Mouse (Mus musculus): ENCODE data around the gene Ggact. TPM values are rescaled to one million over a fixed set of nuclear protein-coding genes. Genes with fewer than 3 reads are reported as not detected.
A peak's percentile ranks its signal among the peaks of the same experiment; 100 is the strongest.

Gene Ggact
- polyA plus RNA-seq, 1 experiment, result 151 TPM

DNA sequence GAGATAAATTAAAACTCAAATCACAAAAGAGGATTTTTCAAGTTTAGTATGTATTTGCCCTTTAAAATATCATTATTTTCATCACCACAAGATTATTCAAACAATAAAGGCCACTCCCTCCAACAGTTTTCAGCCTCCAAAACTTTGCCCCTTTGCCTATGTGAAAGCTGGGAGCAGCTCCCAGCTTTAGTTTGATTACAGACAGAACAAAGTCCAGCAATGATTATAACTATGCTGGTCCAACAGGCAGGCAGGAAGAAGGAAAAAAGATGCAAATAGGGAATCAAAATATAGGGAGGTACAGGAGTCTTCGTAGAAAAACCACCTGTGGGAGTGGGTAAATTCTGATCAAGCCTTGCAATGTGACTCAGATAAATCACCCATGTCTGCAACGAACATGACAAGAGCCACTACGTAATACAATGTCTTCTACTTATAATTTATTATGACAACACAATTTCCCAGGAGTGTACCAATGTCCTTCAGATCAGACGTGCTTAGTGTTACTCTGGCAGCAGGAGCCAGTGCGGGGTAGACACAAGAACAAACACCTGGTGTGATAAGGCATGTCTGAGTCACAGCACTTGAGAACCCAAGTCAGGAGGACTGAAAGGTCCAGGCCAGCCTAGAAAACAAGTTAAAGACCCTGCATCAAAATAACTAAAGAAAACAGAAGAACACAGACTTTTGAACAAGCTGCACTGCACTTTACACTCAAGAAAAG lies 4.0 kb downstream of the Ggact start:
- Histone ChIP-seq H3K27me3 (ENCODE audit: control insufficient read depth, insufficient read depth, low read length) (no peaks in the 10 kb centered on the region), H3K36me3 (ENCODE audit: control insufficient read depth, insufficient read depth, low read length) (0 out of 2 replicates have a peak, but pooled peaks cover 2% of the 10 kb centered on the region), H3K4me3 (ENCODE audit: low read depth, low read length) (no peak overlapping the region), H3K27ac (ENCODE audit: insufficient read depth, low read depth, low read length) (peak overlapping the region; percentile 98), H3K4me1 (ENCODE audit: control insufficient read depth, insufficient read depth, insufficient read length, low read length) (peaks cover 22% of the 10 kb centered on the region; the same call in 1 of the 2 replicates)
- WGBS, result 26% methylated on average over 5 of the region's 5 CpGs
- TF ChIP-seq CTCF (IDR thresholded peaks at IDR 0.05; ENCODE audit: extremely low read depth, insufficient read length, insufficient replicate concordance, low read depth, low read length) (no peak), POLR2A (IDR thresholded peaks at IDR 0.05; ENCODE audit: low read depth, low read length) (no peak)

- 58% methylated on average over 4 of the region's 4 CpGs for WGBS
- no peak overlapping the region for H3K4me3 ChIP-seq (ENCODE audit: low read depth, low read length)
- peak overlapping the region; percentile 68; the same call in 1 of the 2 replicates for H3K27ac ChIP-seq (ENCODE audit: insufficient read depth, low read depth, low read length)
- TF ChIP-seq POLR2A (IDR thresholded peaks at IDR 0.05; ENCODE audit: low read depth, low read length) (no peak), CTCF (IDR thresholded peaks at IDR 0.05; ENCODE audit: extremely low read depth, insufficient read length, insufficient replicate concordance, low read depth, low read length) (no peak)
- peaks cover 24% of the 10 kb centered on the region for H3K4me1 ChIP-seq (ENCODE audit: control insufficient read depth, insufficient read depth, insufficient read length, low read length)
- H3K27me3 ChIP-seq (ENCODE audit: control insufficient read depth, insufficient read depth, low read length), result no peaks in the 10 kb centered on the region
- peaks cover 3% of the 10 kb centered on the region; the same call in 1 of the 2 replicates for H3K36me3 ChIP-seq (ENCODE audit: control insufficient read depth, insufficient read depth, low read length)
These were observed 5.5 kb downstream of the Ggact start for GRCm38 (mm10) chr14:122908075-122908474.

DNA sequence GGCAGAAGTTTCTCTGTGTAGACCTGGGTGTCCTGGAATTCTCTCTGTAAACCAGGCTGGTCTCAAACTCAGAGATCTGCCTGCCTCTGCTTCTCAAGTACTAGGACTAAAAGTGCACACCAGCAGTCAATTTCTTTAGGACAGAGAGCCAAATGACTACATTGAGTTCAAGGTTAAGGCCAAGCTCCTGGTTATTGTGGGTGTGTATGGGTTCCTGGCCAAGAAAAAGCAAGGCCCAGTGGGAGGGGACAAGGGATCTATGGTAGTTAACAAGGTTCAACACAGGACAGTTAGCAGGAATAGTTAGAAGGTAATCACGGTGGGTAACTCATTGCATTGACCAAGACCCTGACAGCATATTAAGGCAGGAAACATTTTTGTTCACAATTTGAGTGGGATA lies 8.6 kb downstream of the Ggact start:
- Histone ChIP-seq H3K27ac (ENCODE audit: insufficient read depth, low read depth, low read length) (peak overlapping the region; percentile 75), H3K4me1 (ENCODE audit: control insufficient read depth, insufficient read depth, insufficient read length, low read length) (peaks cover 34% of the 10 kb centered on the region), H3K36me3 (ENCODE audit: control insufficient read depth, insufficient read depth, low read length) (peaks cover 4% of the 10 kb centered on the region; the same call in 1 of the 2 replicates), H3K27me3 (ENCODE audit: control insufficient read depth, insufficient read depth, low read length) (no peaks in the 10 kb centered on the region), H3K4me3 (ENCODE audit: low read depth, low read length) (no peak overlapping the region)
- WGBS, result 34% methylated on average over 1 of the region's 1 CpGs
- TF ChIP-seq POLR2A (IDR thresholded peaks at IDR 0.05; ENCODE audit: low read depth, low read length), result no peak
- TF ChIP-seq CTCF (IDR thresholded peaks at IDR 0.05; ENCODE audit: extremely low read depth, insufficient read length, insufficient replicate concordance, low read depth, low read length), result no peak

DNA sequence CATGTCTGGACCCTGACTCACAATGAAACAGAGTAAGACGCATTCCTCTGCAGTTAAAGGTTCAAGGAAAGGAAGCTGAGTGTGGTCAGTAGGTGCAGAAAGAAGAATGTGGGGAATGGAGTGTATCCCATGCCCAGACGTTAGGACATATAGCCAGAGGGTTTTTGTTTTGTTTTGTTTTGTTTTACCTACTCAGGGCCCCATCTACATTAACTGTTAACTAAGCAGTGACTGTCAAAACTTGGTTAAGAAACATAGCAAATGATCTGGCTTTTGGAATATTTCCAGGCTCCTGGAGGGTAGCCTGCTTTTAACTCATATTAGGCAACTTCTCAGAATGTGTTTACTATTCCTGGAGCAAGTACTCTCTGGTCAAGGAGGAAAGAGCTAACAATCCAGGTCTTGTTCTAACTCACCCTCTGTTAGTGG lies 9.6 kb downstream of the Ggact start:
- Histone ChIP-seq H3K4me3 (ENCODE audit: low read depth, low read length) (no peak overlapping the region), H3K27me3 (ENCODE audit: control insufficient read depth, insufficient read depth, low read length) (no peaks in the 10 kb centered on the region), H3K36me3 (ENCODE audit: control insufficient read depth, insufficient read depth, low read length) (peaks cover 9% of the 10 kb centered on the region), H3K4me1 (ENCODE audit: control insufficient read depth, insufficient read depth, insufficient read length, low read length) (peaks cover 34% of the 10 kb centered on the region), H3K27ac (ENCODE audit: insufficient read depth, low read depth, low read length) (peak overlapping the region; percentile 42; the same call in 1 of the 2 replicates)
- WGBS, result 43% methylated on average over 2 of the region's 2 CpGs
- TF ChIP-seq POLR2A (IDR thresholded peaks at IDR 0.05; ENCODE audit: low read depth, low read length) (no peak), CTCF (IDR thresholded peaks at IDR 0.05; ENCODE audit: extremely low read depth, insufficient read length, insufficient replicate concordance, low read depth, low read length) (no peak)

DNA sequence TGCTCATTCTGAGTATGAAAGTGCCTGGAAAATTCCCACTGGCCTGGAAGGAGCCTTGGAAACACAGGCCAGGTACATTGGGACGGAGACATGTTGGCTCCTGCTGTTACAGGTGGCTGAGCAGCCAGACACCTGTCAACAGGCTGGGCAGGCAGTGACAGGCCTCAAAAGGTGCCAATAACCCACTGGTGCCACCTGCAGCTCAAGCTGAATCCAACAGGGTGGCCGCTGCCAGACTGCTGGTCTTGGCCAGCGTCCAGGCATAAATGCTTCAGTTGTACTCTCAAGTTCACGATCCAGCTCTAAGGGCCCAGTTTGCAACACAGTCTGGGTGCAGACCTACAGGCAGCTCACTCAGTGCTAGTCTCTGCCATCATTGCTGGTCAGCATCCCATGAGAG lies 10.7 kb downstream of the Ggact start:
- peak overlapping the region; percentile 78 for H3K27ac ChIP-seq (ENCODE audit: insufficient read depth, low read depth, low read length)
- H3K4me3 ChIP-seq (ENCODE audit: low read depth, low read length), result no peak overlapping the region
- no peak for TF ChIP-seq POLR2A (IDR thresholded peaks at IDR 0.05; ENCODE audit: low read depth, low read length)
- TF ChIP-seq CTCF (IDR thresholded peaks at IDR 0.05; ENCODE audit: extremely low read depth, insufficient read length, insufficient replicate concordance, low read depth, low read length), result peak; percentile 55; the same call in 1 of the 2 replicates
- H3K4me1 ChIP-seq (ENCODE audit: control insufficient read depth, insufficient read depth, insufficient read length, low read length), result peaks cover 28% of the 10 kb centered on the region
- H3K27me3 ChIP-seq (ENCODE audit: control insufficient read depth, insufficient read depth, low read length), result no peaks in the 10 kb centered on the region
- WGBS, result 26% methylated on average over 4 of the region's 4 CpGs
- peaks cover 9% of the 10 kb centered on the region for H3K36me3 ChIP-seq (ENCODE audit: control insufficient read depth, insufficient read depth, low read length)

DNA sequence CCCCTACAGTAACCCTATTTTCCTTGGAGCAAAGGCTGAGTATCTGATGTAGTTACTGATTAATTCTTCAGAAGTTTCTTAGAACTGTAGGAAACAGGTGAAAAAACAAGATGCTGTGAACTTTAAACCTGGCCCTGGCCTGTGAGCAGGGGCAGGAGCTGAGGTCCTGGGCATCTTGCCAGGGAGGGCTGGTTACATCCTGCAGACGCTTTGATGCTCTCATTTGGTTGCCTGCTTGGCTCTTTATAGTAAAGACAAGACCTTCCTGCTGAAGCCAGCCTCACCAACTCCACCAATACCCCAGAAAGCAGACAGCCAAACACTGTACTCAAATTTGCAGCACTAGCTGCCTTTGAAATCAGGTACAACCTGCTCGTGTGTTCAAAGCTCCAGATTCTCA lies 11.4 kb downstream of the Ggact start:
- Histone ChIP-seq H3K4me1 (ENCODE audit: control insufficient read depth, insufficient read depth, insufficient read length, low read length) (peaks cover 28% of the 10 kb centered on the region), H3K4me3 (ENCODE audit: low read depth, low read length) (no peak overlapping the region), H3K27me3 (ENCODE audit: control insufficient read depth, insufficient read depth, low read length) (no peaks in the 10 kb centered on the region), H3K36me3 (ENCODE audit: control insufficient read depth, insufficient read depth, low read length) (peaks cover 9% of the 10 kb centered on the region), H3K27ac (ENCODE audit: insufficient read depth, low read depth, low read length) (peak overlapping the region; percentile 73)
- no peak for TF ChIP-seq POLR2A (IDR thresholded peaks at IDR 0.05; ENCODE audit: low read depth, low read length)
- 16% methylated on average over 2 of the region's 2 CpGs for WGBS

DNA sequence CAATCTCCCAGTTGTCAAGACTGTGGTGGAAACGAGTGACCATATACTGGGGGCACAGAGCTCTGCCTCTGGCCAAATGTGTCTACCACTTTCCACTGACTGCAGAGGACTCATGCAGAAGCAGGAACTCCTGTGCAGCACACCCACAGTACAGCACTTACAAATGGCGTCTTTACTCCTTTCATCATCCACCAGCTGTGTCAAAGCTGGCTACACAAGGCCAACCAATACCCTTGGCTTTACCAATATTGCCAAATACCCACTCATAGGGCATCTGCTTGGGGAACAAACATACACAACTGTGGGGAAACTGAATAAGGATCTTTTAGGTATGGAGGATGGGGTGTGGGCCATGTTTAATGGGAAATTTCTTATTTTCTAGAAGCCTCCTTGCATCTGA lies 11.8 kb downstream of the Ggact start:
- peaks cover 9% of the 10 kb centered on the region for H3K36me3 ChIP-seq (ENCODE audit: control insufficient read depth, insufficient read depth, low read length)
- TF ChIP-seq POLR2A (IDR thresholded peaks at IDR 0.05; ENCODE audit: low read depth, low read length), result no peak
- no peak for TF ChIP-seq CTCF (IDR thresholded peaks at IDR 0.05; ENCODE audit: extremely low read depth, insufficient read length, insufficient replicate concordance, low read depth, low read length)
- H3K4me3 ChIP-seq (ENCODE audit: low read depth, low read length), result no peak overlapping the region
- H3K4me1 ChIP-seq (ENCODE audit: control insufficient read depth, insufficient read depth, insufficient read length, low read length), result peaks cover 28% of the 10 kb centered on the region
- WGBS, result 25% methylated on average over 2 of the region's 2 CpGs
- no peaks in the 10 kb centered on the region for H3K27me3 ChIP-seq (ENCODE audit: control insufficient read depth, insufficient read depth, low read length)
- peak overlapping the region; percentile 80 for H3K27ac ChIP-seq (ENCODE audit: insufficient read depth, low read depth, low read length)
